Mouse (Mus musculus): ENCODE data around the gene Tspan5.

- TF ChIP-seq CTCF (IDR thresholded peaks at IDR 0.05; ENCODE audit: low read depth, low read length) (no peak), POLR2A (IDR thresholded peaks at IDR 0.05; ENCODE audit: insufficient read depth, low read length) (no peak), EP300 (IDR thresholded peaks at IDR 0.05; ENCODE audit: insufficient read depth, low read depth, low read length) (no peak)
These were observed 109.9 kb downstream of the Tspan5 start for GRCm38 (mm10) chr3:138851876-138852275.

Data from ES-Bruce4 (cell line).